Mouse (Mus musculus) ZHBTc4 (cell line): ENCODE data around the gene Bid.
"Not testable (repeated sequence)": the region's sequence is repeated elsewhere in the genome, so short reads cannot be mapped to it uniquely, and the experiment has no call there.

Source experiments
- DNase-seq: peaks from one replicate; pipeline ENCODE4 v3.0.0-alpha.2; 2011; ENCODE audit warnings: low read depth, low spot score

Bid gene

DNA sequence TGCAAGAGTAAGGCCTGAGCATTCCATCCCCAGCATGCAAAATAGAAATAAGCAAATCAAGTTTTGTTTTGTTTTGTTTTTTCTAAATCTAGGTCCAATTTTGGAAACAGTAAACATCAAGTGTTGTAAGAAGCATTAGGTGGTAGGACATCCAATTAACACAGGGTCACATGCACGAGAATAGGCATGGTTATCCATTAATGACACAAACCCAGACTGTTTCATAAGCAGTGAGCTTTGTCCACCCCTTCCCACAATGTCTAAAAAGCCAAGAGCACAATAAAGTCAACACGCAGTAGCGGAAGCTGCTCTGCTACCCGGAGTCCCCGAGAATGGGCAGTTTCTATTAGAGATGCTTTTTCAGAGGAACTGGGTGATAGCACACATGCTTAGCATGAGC is 11.5 kb downstream of the Bid start:
- DNase-seq = no peak

DNA sequence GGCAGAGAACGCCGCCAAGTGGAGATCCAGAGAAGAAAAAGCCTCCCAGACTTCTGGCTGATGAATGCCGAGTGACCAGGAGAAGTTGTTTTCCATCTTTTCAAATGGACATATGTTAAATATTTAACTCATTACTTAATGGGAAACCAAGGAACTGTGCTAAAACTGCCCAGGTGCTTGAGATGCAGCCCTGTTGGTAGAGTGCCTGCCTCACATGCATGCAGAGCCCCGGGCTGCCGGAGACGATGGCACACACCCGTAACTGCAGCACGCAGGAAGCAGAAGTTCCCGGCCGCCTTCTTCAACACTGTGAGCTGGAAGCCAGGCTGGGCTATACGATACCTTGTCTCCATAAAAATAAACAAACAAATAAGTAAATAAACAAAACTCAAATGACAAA is 12.7 kb downstream of the Bid start:
- no peak for DNase-seq

DNA sequence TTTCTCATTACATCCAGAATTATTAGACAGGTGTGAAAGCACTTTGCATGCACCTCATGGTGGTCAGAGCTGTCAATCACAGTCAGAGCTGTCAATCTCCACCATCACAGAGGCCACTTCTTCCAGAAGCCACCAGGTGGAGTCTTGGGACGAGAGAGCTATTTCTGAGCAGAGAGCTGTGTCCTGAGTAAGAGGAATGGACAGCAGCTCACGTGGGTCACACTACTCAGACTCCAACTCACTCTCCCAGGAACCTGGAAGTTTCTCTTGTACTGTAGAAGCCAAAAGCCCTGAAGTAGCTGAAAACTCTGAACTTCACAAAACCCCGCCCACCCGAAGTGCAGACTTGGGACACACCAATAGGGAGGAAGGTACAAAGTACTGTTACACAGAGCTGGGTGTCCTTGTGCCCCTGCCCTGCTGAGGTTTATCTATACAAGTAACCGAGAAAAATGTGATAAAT is 13.2 kb downstream of the Bid start:
- DNase-seq = peak; percentile 92

DNA sequence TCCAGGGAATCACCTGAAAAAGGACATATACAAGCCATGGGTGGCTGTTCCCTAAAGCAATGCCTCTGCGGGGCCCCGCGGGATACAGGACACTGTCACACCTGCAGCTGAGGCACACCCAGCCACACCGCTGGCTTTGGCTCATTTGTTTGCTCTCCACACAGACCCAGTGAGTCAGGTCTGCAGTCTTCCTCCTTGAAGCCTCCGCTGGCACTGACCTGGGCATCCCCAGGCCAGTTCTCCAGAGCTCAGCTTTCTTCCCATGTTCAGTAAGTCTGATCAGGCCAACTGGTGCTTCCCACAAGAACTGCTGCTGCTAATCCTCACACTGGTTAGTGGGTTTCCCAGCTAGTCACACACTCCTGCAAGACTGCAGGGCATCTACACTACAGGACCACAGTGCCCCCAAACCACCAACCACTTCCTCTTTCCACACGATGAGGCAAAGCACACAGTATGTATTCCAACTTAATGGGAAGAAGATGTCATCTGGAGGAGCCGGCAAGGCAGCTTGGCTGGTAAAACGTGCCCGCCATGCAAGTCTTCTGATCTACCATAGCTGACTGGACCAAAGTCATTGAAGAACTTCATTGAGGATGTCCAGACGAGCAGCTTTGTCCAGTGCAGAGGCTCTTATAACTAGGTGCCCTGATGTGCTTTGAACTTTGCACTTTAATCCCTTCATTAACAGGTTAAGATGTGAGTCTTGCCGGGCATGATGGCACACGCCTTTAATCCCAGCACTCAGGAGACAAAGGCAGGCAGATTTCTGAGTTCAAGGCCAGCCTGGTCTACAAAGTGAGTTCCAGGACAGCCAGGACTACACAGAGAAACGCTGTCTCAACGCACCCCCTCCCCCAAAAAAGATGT is 14.6 kb downstream of the Bid start:
- no peak for DNase-seq

DNA sequence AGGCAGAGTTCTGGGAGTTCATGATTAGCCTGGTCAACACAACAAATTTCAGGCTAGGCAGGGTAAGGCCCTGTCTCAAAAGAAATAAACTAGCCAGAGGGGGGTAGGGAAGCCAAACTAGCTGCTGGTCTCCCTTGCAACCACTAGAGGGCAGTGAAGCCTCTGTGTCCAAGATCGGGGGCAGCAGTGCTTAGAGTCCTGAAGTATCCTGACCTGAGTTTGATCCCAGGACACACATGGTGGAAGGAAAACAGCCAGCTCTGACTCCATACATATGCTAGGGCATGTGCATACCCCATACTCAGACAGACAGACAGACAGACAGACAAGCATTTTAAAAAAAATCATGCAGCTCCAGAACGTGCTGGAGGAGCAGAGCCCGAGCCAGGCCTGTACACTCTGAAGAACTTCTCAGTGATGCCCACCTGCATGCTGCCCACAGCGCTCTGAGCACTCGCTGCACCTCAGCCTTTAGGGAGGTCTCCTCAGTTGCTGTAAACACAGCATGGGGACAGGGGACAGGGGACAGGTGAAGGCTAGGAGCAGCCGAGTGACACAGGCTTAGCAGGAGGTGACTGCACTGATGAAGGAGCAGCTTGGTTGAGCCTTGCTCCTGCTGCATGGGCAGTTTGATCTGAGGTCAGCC is 18.3 kb downstream of the Bid start:
- peak; percentile 85 for DNase-seq

DNA sequence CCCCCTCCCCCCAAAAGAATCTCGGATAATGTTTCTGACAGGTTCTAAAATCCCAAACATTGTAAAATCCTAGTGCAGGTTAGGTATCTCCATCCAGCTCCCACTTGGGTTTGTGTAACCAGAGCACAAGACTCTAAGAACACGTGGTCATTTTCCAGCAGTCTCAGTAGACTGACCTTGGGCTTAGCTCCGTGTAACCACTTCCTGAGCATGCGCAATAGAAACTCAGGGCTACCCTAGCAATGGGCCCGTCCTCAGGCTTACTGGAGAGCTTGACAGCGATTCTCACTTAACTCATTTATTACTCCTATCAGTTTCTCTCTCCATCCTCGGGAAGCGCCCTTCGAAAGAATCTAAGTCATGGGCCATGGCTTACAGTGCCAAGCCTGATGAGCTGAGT is 22.1 kb downstream of the Bid start:
- no peak for DNase-seq

DNA sequence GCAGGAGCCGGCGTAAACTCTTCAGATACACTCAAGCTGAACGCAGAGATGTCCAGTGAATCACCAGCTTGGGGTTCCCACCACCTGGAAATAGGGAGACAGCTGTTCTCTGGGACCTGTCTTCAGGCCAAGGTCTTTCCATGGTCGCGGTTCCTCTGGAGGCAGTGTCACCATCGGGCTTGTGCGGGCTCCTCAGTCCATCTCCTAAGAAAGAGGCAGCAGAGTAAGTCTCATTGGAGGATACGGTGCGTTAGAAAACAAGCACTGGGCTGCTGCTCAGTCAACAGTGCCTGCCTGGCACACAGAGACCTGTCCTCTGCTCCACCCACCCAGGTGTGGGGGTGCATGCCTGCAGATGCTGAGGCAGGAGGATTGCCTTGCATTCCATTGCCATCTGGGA is 22.6 kb downstream of the Bid start:
- no peak for DNase-seq

DNA sequence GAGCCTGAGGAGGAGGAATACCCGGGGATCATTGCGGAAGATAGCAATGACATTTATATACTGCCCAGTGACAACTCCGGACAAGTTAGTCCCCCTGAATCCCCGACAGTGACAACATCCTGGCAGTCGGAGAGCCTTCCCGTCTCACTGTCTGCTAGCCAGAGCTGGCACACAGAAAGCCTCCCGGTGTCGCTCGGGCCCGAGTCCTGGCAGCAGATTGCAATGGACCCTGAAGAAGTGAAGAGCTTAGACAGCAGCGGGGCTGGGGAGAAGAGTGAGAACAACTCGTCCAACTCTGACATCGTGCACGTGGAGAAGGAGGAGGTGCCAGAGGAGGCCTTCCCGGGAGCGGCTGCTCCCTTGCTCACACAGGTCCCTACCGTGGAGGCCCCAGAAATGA is 30.0 kb downstream of the Bid start:
- no peak for DNase-seq

DNA sequence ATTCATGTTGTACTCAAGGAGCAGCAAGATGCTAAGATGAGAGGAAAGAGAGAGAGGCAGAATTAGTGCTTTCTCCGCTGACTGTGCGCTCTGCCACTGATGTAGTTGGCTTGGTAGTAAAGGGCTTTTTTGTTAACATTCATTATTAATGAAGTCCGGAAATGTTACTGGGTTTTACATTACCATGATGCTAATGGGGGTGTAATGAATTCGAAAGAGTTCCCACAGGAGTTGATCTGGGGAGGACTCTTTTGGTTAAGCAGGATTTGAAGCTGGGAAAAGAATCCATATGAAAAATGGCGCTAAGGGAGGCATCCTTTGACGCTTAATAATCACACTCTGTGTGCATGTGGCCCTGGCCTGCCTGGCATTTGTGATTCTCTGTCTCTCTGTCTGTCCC is 32.2 kb downstream of the Bid start:
- DNase-seq = no peak

DNA sequence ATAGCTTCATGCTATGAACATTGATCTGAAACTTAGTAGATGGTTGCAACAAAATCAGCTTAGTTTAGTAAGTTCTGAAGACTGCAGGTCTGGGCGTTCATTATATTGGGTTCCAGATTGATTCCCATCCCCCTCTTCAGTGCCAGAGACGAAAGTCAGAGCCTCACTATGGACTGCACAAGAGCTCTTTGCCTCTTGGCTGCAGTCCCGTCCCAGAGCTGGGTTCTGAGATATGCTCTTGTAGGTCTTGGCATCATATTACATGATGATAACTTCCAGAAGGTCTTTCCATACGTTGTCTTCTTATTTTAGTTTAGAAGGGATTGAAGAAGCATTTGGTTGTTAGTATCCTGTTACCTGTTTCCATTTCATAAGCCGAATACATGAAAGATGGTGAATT is 37.6 kb downstream of the Bid start:
- no peak for DNase-seq

DNA sequence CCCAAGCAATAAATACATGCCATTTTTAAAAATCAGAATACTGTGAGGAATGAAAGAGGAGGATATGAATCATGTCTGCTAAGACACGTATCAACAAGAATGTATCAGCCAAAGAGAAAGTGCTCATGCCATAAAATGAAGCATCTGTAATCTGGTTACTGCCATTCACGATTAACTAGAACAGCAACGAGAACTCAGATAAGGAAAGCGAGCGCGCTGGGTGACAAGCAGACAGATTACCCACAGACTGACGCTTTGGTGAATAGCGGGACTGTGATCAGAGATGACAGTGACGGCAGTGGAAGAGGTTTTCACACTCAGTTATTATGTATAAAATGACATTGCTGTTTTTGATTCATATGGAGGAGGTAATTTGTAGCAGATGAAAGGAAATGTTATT is 42.8 kb downstream of the Bid start:
- DNase-seq = no peak

DNA sequence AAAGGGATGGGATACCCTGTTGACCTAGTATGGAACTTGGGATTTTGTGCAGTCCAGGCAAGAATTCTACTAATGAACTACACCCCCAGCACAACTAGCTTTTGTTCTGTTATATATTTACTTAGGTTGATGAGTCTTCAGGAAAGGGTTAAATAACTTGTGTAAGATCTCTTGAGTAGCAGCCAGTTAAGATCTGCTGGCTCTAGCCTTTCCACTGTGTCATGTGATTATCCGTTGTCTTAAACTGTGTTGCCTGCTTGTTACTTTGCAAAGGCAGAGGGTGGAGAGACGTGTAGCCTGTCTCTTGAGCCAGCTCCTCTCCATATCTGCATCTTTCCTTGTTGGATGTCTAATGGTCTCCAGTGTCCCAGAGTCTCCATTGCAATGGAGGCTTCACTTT is 45.4 kb downstream of the Bid start:
- no peak for DNase-seq

DNA sequence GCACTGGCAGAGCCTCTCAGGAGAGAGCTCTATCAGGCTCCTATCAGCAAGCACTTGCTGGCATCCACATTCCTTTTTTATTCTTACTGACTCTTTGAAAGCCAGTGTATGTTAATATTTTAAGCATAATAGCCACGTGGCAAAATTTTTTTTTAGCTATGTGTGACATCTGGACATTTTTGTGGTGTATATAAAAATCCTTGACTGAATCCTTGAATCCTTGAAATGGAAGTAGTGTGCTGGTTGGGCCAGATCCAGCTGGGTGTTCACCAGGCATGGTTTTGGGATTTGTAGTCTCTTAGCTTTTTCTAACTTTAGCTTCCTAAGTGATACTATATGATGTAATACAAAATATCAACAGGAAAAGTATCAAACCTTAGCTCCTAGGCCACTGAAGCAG is 47.8 kb downstream of the Bid start:
- no peak for DNase-seq

DNA sequence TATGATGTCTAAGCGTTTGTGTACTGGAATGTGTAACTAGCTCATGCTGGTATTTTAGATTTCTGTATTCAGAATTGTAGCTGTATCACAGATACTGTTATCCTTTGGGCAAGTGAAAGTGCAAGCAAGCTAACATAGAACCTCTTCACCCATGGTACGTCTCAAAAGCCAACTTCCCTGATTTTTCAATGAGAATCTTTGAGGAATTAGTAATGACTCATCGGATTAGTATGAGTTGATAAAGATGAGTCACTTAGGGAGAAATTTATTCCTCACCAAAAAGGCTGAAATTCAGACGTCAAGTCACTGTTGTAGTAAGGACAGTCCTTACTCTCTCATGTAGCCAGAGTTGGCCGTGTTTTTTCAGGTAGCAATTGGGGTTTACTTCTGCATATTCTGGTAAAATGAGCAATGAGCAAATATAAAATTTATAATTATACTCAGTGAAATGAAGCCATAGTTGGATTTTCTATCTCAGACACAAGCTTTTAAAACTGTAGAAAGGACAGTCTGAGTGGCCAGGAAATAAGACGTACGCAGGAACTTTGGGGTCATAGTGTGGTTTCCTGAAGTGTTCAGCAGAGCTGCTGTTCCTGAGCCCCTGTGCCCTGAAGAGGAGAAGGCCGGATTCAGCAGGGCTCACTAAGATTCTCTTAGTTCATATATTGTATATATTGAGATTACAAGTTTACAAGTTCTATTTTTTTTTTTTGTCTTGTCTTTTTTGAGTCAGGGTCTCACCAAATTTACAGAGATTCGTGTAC is 50.4 kb downstream of the Bid start:
- no peak for DNase-seq

DNA sequence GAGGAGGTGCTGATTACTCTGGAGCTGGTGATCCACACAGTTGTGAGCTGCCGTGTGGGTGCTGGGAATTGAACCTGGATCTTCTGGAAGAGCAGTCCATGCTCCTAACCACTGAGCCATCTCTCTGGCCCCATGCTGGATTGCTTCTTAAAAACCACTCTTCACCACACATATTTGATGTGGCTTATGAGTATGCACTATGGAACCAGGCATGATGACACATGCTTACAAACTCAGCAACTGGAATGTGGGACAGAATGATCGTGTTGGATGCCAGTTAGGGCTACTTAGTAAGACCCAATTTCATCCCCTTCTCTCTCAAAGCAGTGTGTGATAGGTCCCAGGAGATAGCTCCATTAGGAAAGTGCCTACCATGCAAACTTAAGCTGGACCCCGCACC is 56.6 kb downstream of the Bid start:
- no peak for DNase-seq

DNA sequence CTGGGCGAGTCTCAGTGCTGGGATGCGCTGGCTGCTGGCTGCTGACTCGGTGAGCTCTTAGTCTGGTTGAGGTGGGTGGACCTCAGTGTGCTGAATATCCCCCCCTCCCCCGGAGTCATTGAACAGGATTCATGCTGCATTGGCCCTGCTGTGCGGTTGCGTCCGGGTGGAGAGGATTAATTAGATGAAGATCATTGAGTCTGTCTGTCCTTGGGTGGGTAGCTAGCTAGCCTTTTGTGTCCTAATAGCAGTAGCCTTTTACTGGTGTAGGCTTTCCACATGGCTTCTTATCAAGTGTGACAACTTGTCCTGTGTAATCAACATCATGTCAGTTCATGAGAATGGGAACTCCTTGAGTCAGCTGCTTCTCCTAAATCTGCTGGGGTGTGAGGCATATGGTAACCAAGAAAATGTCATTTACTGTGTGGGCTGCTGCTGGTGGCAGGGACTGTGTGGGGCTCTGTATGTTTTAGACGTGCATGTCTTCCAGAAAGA is 58.4 kb downstream of the Bid start:
- DNase-seq = peak; percentile 27

DNA sequence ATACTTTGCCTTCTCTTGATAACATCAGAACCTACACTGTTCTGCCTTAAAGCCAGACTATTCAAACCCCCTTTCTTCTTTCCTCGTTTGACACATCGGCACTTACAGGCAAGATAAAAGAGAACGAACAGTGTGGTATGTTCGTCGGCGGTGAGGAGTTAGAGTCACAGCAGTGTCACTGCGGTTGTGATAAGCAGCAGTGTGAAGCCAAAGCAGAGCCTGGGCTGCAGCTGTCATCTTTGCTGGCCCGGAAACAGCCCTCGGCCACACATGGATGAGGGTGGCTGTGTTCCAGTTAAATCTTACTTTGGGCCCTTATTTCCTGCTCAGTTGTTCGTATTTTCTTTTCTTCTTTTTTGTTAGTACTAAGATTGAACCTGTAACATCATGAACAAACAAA is 62.2 kb downstream of the Bid start:
- no peak for DNase-seq

DNA sequence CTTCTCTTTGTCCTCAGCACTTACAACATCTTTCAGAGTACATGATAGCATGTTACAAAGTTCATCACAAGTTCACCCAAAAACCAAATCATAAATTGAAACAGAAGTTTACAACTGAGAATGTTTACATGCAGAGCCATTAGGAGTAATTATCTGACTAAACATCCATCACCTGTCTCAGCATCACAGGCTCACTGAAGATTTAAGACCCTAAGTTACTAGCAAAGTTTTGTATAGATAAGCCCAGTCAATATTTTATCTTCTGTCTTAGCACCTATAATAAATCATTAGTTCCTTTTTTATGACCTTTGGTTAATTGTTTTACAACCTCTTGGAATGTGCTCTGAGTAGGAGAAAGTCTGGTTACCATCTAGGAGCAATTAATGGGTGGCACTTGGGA is 65.9 kb downstream of the Bid start:
- DNase-seq = not testable (repeated sequence)
